Mouse (Mus musculus) kidney, postnatal 14 days (tissue): ENCODE data around the gene Btbd35f3.
"Not testable (repeated sequence)": the region's sequence is repeated elsewhere in the genome, so short reads cannot be mapped to it uniquely, and the experiment has no call there.

Experiments
- DNase-seq: peaks from one replicate; pipeline ENCODE4 v3.0.0; 2022; ENCODE audit warnings: mixed read lengths

The Btbd35f3 gene

GRCm38 (mm10) chrX:4037374-4037773, at the start of gene Btbd35f3:
Gene Btbd35f3, plus strand, starts transcription at chrX:4037674.
- DNase-seq, result not testable (repeated sequence)
